Mouse (Mus musculus): ENCODE results near the gene Clmp. TPM values are rescaled to one million over a fixed set of nuclear protein-coding genes. Genes with fewer than 3 reads are reported as not detected.
"Not testable (repeated sequence)": the region's sequence is repeated elsewhere in the genome, so short reads cannot be mapped to it uniquely, and the experiment has no call there.

Gene Clmp
- total RNA-seq, 2 experiments from 2014 or later, result 0.22 to 0.25 TPM

- not testable (repeated sequence) for ATAC-seq (replicated peaks; ENCODE audit: poor library complexity)
These were observed 87.4 kb downstream of the Clmp start for GRCm38 (mm10) chr9:40773142-40773541.

- ATAC-seq (replicated peaks; ENCODE audit: poor library complexity), result no peak
These were observed 88.1 kb downstream of the Clmp start for GRCm38 (mm10) chr9:40773869-40774268.

GRCm38 (mm10) chr9:40776044-40776443 is 90.3 kb downstream of the Clmp start:
- no peak for ATAC-seq (replicated peaks; ENCODE audit: poor library complexity)

- ATAC-seq (replicated peaks; ENCODE audit: poor library complexity), result no peak
These were observed 90.9 kb downstream of the Clmp start for GRCm38 (mm10) chr9:40776459-40777248.

GRCm38 (mm10) chr9:40780111-40780510 is 94.3 kb downstream of the Clmp start:
- ATAC-seq (replicated peaks; ENCODE audit: poor library complexity), result no peak

GRCm38 (mm10) chr9:40780892-40781725 is 95.3 kb downstream of the Clmp start:
- ATAC-seq (replicated peaks; ENCODE audit: poor library complexity), result no peak

GRCm38 (mm10) chr9:40781726-40782581 is 96.2 kb downstream of the Clmp start:
- peak; percentile 52 for ATAC-seq (replicated peaks; ENCODE audit: poor library complexity)

GRCm38 (mm10) chr9:40783641-40784373 is 98.0 kb downstream of the Clmp start:
- ATAC-seq (replicated peaks; ENCODE audit: poor library complexity), result peak; percentile 80

GRCm38 (mm10) chr9:40784374-40784967 is 98.7 kb downstream of the Clmp start:
- no peak for ATAC-seq (replicated peaks; ENCODE audit: poor library complexity)

- ATAC-seq (replicated peaks; ENCODE audit: poor library complexity), result no peak
These were observed 99.7 kb downstream of the Clmp start for GRCm38 (mm10) chr9:40785452-40785851.

GRCm38 (mm10) chr9:40786820-40787219 is 101.1 kb downstream of the Clmp start:
- ATAC-seq (replicated peaks; ENCODE audit: poor library complexity), result not testable (repeated sequence)

GRCm38 (mm10) chr9:40791864-40792633 is 106.3 kb downstream of the Clmp start:
- ATAC-seq (replicated peaks; ENCODE audit: poor library complexity), result no peak

GRCm38 (mm10) chr9:40793581-40793980 is 107.8 kb downstream of the Clmp start:
- ATAC-seq (replicated peaks; ENCODE audit: poor library complexity), result no peak

GRCm38 (mm10) chr9:40794251-40794650 is 108.5 kb downstream of the Clmp start:
- ATAC-seq (replicated peaks; ENCODE audit: poor library complexity), result no peak

- no peak for ATAC-seq (replicated peaks; ENCODE audit: poor library complexity)
These were observed 109.2 kb downstream of the Clmp start for GRCm38 (mm10) chr9:40794926-40795325.

GRCm38 (mm10) chr9:40795562-40795961 is 109.8 kb downstream of the Clmp start:
- ATAC-seq (replicated peaks; ENCODE audit: poor library complexity), result no peak

- no peak for ATAC-seq (replicated peaks; ENCODE audit: poor library complexity)
These were observed 110.3 kb downstream of the Clmp start for GRCm38 (mm10) chr9:40796054-40796453.

GRCm38 (mm10) chr9:40798247-40798960 is 112.6 kb downstream of the Clmp start:
- ATAC-seq (replicated peaks; ENCODE audit: poor library complexity), result no peak

GRCm38 (mm10) chr9:40799112-40799511 is 113.3 kb downstream of the Clmp start:
- ATAC-seq (replicated peaks; ENCODE audit: poor library complexity), result no peak

All from megakaryocyte progenitor cell, adult 5-6 weeks (primary cell).